Mouse (Mus musculus) intestine, embryonic 15.5 days (tissue): ENCODE results near the gene Col1a1. TPM values are rescaled to one million over a fixed set of nuclear protein-coding genes. Genes with fewer than 3 reads are reported as not detected.

Source experiments
- ATAC-seq: fragments of 200-750 bp; cut with Nextera tagmentation; 2 replicates; pipeline ENCODE4 v1.8.0; 2017; ENCODE audit warnings: moderate TSS enrichment, moderate library complexity
- H3K27ac ChIP-seq: fragments of 300-500 bp; sonication (generic); 2 replicates; pipeline ENCODE4 v1.5.1; 2015; ENCODE audit warnings: mild to moderate bottlenecking, inconsistent platforms
- H3K27me3 ChIP-seq: fragments of 300-500 bp; sonication (generic); replicated peaks from 2 replicates; pipeline ENCODE4 v1.6.1; 2015; ENCODE audit warnings: inconsistent platforms
- H3K36me3 ChIP-seq: fragments of 300-500 bp; sonication (generic); 2 replicates; pipeline ENCODE4 v1.6.1; 2015; ENCODE audit warnings: inconsistent platforms
- H3K4me1 ChIP-seq: fragments of 300-500 bp; sonication (generic); replicated peaks from 2 replicates; pipeline ENCODE4 v1.6.1; 2015; ENCODE audit warnings: inconsistent platforms
- H3K4me2 ChIP-seq: fragments of 300-500 bp; sonication (generic); replicated peaks from 2 replicates; pipeline ENCODE4 v1.6.1; 2015; ENCODE audit warnings: mild to moderate bottlenecking, inconsistent platforms
- H3K4me3 ChIP-seq: fragments of 300-500 bp; sonication (generic); replicated peaks from 2 replicates; pipeline ENCODE4 v1.5.1; 2015; ENCODE audit warnings: inconsistent platforms
- H3K9ac ChIP-seq: fragments of 300-500 bp; sonication (generic); 2 replicates; pipeline ENCODE4 v1.6.1; 2015; ENCODE audit warnings: inconsistent platforms
- H3K9me3 ChIP-seq: fragments of 300-500 bp; sonication (generic); 2 replicates; pipeline ENCODE4 v1.6.1; 2016; ENCODE audit warnings: inconsistent platforms
- WGBS: fragments of 180-500 bp; shearing (Covaris S2); methylation state at CpG from one replicate; pipeline ENCODE4 v1.1.7; 2015; 5-methylcytosine and 5-hydroxymethylcytosine counted together
- polyA plus RNA-seq: library from polyadenylated mRNA; unstranded; fragments of >200 nt; fragmentation: Nextera tagmentation; extraction: Ambion mirVana; gene quantifications from 2 replicates; pipeline ENCODE4 v1.2.1, GENCODE M21; 2015

Col1a1 gene
- polyA plus RNA-seq, 1 experiment from 2014 or later, result 1,087 TPM

DNA sequence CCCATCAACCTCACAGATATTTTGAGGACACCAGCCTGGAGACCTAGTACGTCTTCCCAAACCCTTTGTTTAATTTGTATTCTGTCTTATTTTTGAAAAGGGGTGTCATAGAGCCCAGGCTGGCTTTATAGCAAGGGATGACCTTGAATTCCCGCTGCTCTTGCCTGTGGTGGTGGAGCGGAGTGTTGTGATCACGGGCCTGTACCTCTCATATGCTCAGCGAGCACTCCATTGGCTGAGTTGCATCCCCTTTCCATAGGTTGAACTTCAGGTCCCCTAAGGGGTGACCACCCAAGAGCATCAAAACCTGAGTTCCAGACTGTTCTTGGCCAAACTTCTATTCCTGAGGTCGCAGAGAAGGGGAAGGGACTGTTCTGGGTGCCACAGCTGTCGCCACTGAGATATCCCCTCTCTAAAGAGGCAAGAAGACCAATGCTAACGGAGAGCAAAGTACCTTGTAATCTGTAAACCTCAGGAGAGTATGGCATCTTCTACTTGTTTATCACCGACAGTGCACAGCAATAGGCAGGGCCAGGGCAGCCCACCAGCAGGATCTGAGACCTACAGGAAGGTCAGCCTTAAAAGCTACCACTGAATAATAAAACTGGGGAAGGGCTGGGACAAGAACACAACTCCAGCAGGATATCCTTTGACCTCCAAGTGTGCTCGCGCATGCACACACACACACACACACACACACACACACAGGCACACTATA lies 43.6 kb downstream of the Col1a1 start:
- H3K36me3 ChIP-seq, result no peaks in the 10 kb centered on the region
- H3K27me3 ChIP-seq, result no peaks in the 10 kb centered on the region
- 68% methylated on average over 11 of the region's 11 CpGs for WGBS
- no peak overlapping the region for H3K4me3 ChIP-seq
- H3K4me1 ChIP-seq, result 0 out of 2 replicates have a peak, but pooled peaks cover 5% of the 10 kb centered on the region
- ATAC-seq, result peak; percentile 39
- H3K4me2 ChIP-seq, result peak overlapping the region; percentile 61
- H3K9me3 ChIP-seq, result no peaks in the 10 kb centered on the region
- H3K27ac ChIP-seq, result no peak overlapping the region
- no peak overlapping the region for H3K9ac ChIP-seq

DNA sequence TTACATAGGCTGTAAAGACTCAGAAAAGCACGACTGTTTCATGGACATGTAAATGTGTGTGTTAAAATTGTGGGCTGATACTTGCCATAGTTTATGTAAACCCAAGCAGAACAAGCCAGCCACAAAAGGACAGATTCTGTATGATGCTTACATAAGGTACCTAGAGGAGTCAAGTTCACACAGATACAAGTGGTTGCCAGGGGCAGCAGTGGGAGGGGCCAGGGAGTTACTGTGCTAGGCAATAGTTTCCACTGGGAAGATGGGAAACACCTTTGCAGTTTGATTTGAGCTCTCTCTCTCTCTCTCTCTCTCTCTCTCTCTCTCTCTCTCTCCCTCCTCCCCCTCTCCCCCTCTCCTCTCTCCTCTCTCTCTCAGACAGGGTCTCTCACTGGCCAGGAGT lies 49.1 kb downstream of the Col1a1 start:
- WGBS, result 22% methylated on average over 1 of the region's 1 CpGs
- no peak overlapping the region for H3K9ac ChIP-seq
- no peaks in the 10 kb centered on the region for H3K9me3 ChIP-seq
- H3K4me3 ChIP-seq, result no peak overlapping the region
- no peaks in the 10 kb centered on the region for H3K27me3 ChIP-seq
- no peak overlapping the region for H3K4me2 ChIP-seq
- ATAC-seq, result no peak
- H3K27ac ChIP-seq, result peak overlapping the region; percentile 36; the same call in 1 of the 2 replicates
- peaks cover 22% of the 10 kb centered on the region for H3K4me1 ChIP-seq
- H3K36me3 ChIP-seq, result no peaks in the 10 kb centered on the region

DNA sequence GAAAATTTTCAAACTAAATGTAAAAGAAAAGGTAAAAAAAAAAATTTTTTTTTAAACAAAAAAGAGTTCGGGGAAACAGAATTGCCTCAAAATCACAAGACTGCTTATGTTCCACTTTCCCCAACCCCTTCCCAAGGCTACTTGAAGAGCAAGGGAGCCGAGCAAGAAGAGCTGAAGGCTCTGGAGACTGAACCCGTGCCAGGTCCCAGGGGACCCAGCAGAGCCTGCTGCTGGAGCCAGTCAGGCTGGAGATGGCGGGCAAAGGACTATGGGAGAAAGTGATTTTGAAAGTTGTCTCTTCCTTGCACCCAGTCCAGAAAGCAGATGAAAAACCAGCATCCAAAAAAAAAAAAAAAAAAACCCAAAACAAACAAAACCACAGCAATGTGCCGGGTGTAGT lies 49.8 kb downstream of the Col1a1 start:
- H3K4me2 ChIP-seq, result no peak overlapping the region
- peaks cover 27% of the 10 kb centered on the region for H3K4me1 ChIP-seq
- H3K27me3 ChIP-seq, result no peaks in the 10 kb centered on the region
- no peak overlapping the region for H3K27ac ChIP-seq
- WGBS, result 67% methylated on average over 5 of the region's 5 CpGs
- H3K36me3 ChIP-seq, result no peaks in the 10 kb centered on the region
- no peak for ATAC-seq
- H3K9ac ChIP-seq, result no peak overlapping the region
- no peaks in the 10 kb centered on the region for H3K9me3 ChIP-seq
- H3K4me3 ChIP-seq, result no peak overlapping the region

DNA sequence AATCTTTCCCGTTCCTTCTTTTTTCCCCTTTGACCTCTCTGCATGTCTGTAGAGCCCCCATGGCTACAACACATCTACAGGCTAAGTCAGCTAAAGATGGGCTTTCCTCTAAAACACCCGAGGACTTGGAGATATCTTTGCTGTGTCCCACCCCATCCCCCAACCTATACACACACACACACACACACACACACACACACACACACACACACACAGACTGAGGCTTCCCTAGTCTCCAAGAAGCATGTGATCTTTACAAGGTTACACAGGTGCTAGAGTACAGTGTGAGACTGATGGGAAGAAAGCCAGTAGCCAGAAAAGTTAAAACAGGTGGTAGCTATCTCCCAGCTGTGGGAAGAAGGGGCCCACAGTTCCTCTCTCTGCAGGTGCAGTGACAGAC lies 50.4 kb downstream of the Col1a1 start:
- no peak overlapping the region for H3K9ac ChIP-seq
- no peaks in the 10 kb centered on the region for H3K9me3 ChIP-seq
- H3K27me3 ChIP-seq, result no peaks in the 10 kb centered on the region
- ATAC-seq, result no peak
- no peak overlapping the region for H3K27ac ChIP-seq
- no peak overlapping the region for H3K4me3 ChIP-seq
- no peaks in the 10 kb centered on the region for H3K36me3 ChIP-seq
- H3K4me1 ChIP-seq, result peaks cover 27% of the 10 kb centered on the region
- no peak overlapping the region for H3K4me2 ChIP-seq
- 58% methylated on average over 2 of the region's 2 CpGs for WGBS

DNA sequence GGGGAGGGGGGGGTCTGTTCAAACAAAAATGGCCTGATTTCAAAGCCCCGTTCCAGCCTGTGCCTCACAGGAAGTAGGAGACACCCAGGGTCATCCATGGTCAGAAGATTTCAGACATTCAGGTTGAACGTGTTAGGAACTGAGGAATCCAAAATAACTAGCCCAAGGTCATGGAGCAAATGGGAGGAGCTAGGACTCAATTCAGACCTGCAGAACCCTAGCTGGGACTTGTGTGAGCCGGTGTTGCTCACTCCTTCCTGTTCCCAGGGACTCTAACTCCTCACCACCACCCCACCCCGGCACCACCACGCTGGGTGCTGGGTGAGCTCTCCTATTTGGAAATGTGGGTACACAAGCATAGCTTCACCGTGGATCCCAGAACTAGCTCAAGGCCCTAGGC lies 51.3 kb downstream of the Col1a1 start:
- Histone ChIP-seq H3K36me3 (no peaks in the 10 kb centered on the region), H3K27ac (no peak overlapping the region), H3K9me3 (no peaks in the 10 kb centered on the region), H3K4me3 (no peak overlapping the region), H3K27me3 (no peaks in the 10 kb centered on the region), H3K4me1 (peaks cover 32% of the 10 kb centered on the region), H3K4me2 (no peak overlapping the region), H3K9ac (no peak overlapping the region)
- 41% methylated on average over 6 of the region's 6 CpGs for WGBS
- ATAC-seq, result no peak

DNA sequence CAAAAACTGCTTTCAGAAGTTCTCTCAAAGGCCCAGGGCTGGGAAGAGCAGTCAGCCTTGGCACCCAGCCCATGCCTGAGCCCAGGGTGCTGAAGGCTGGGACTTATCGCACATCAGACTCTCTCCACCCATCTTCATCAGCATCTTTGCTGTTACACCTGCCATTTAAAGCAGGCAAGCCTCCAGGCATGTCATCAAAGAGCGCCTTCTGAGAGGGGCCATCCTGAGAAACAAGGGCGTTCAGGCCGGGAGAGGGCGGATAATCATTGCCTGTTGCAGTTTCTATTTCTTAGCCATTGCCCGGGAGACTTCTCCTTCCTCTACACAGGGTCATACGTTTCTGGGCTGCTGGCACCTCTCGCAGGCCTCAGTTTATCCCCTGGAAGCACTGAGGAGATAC lies 51.8 kb downstream of the Col1a1 start:
- H3K9me3 ChIP-seq, result no peaks in the 10 kb centered on the region
- no peaks in the 10 kb centered on the region for H3K27me3 ChIP-seq
- H3K9ac ChIP-seq, result no peak overlapping the region
- no peak for ATAC-seq
- H3K36me3 ChIP-seq, result no peaks in the 10 kb centered on the region
- peaks cover 37% of the 10 kb centered on the region for H3K4me1 ChIP-seq
- WGBS, result 81% methylated on average over 8 of the region's 8 CpGs
- H3K27ac ChIP-seq, result no peak overlapping the region
- no peak overlapping the region for H3K4me2 ChIP-seq
- H3K4me3 ChIP-seq, result no peak overlapping the region

DNA sequence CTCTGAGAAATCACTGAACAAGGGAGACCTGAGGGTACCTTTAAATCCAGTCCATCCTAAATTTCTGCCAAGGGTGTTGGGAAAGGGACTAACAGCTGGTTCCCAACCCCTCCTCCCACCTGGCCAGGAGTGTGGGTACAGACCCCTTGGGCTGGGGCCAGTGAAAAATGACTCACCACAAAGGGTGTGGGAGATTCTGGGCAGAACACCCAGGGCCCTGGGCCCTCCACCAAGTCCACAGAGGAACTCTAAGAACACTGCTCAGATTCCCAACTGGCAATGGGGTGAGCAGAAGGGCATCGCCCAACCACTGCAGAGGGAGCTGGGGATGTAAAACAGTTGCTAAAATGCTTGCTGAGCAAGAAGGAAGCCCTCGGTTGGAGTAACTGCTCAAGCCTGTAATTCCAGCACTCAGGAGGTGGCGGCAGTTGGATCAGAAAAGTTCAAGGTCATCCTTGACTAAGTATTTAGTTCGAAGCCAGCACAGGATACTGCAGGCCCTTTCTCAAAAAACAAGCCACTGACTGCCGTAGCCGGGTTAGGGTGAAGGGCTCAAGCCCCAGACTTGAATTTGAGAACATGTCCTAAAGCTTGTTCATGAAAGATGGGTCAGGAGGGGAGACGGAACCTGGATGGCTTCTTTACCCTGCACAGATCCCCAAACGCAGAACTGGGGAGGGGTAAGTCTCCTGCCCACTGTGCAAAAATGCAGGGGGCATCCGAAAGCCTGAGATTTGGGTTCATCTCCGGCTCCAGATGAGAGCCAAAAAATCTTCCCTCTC lies 52.9 kb downstream of the Col1a1 start:
- Histone ChIP-seq H3K4me1 (peaks cover 49% of the 10 kb centered on the region), H3K9me3 (no peaks in the 10 kb centered on the region), H3K36me3 (no peaks in the 10 kb centered on the region), H3K4me3 (peak overlapping the region; percentile 47), H3K27me3 (no peaks in the 10 kb centered on the region), H3K9ac (peak overlapping the region; percentile 52), H3K27ac (peak overlapping the region; percentile 92), H3K4me2 (peak overlapping the region; percentile 93)
- 17% methylated on average over 10 of the region's 10 CpGs for WGBS
- no peak for ATAC-seq

DNA sequence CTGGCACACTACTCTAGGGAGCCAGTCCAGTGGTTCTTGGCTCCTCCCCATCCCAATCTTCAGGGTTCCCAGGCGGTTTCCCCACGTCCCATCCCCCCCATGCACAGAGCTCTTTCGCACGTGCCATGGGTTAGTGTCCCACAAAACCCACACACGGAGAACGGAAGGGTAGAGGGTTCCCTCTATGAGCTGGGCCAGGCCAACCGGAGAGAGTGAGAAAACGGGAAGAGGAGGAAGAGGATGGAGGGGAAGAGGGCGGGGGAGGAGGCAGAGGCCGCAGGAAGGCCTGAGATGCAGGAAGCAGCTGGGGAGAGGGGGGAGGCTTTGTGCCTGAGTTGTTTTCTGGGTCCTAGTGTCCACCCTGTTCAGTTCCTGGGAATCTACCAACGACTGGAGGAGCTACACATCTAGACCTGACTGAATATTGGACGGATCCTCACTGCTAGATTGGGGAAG lies 53.6 kb downstream of the Col1a1 start:
- H3K9ac ChIP-seq, result peak overlapping the region; percentile 52
- WGBS, result 1% methylated on average over 12 of the region's 12 CpGs
- peak overlapping the region; percentile 47 for H3K4me3 ChIP-seq
- H3K27ac ChIP-seq, result peak overlapping the region; percentile 92
- no peaks in the 10 kb centered on the region for H3K27me3 ChIP-seq
- H3K9me3 ChIP-seq, result no peaks in the 10 kb centered on the region
- peaks cover 55% of the 10 kb centered on the region for H3K4me1 ChIP-seq
- H3K4me2 ChIP-seq, result peak overlapping the region; percentile 93
- ATAC-seq, result peak; percentile 62
- H3K36me3 ChIP-seq, result no peaks in the 10 kb centered on the region

DNA sequence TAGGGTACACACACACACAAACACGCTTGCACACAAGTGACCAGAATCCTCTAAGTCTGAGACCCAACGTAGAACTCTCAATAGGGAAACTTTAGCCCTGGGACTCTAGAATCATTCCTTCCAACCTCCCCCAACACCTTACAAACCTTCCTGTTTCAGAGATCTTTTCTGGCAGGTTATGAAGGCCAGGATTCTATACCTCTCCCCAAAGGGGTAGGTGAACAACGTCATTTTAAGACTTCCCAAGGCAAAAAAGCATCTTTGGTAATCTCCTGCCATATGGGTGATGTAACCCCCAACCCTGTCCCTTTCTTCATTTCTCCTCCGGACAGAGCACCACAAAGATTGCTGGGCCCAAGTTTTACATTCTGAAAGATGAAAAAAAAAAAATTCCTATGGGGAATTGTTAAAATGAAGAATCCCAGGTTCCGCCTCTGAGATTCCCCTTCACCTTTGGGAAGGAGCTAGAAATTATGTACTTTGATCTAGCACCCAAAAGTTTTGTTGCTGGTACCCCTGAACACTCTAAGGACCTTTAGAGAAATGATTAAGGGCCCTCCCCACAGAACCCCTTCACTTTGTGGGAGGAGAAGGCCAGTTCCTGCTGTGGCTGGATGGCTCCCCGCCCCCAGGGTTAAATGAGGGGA lies 54.2 kb downstream of the Col1a1 start:
- H3K9ac ChIP-seq, result peak overlapping the region; percentile 82
- 54% methylated on average over 6 of the region's 6 CpGs for WGBS
- no peaks in the 10 kb centered on the region for H3K27me3 ChIP-seq
- no peaks in the 10 kb centered on the region for H3K9me3 ChIP-seq
- peak overlapping the region; percentile 93 for H3K4me2 ChIP-seq
- no peaks in the 10 kb centered on the region for H3K36me3 ChIP-seq
- H3K27ac ChIP-seq, result peak overlapping the region; percentile 92
- peaks cover 61% of the 10 kb centered on the region for H3K4me1 ChIP-seq
- no peak for ATAC-seq
- peak overlapping the region; percentile 91 for H3K4me3 ChIP-seq

DNA sequence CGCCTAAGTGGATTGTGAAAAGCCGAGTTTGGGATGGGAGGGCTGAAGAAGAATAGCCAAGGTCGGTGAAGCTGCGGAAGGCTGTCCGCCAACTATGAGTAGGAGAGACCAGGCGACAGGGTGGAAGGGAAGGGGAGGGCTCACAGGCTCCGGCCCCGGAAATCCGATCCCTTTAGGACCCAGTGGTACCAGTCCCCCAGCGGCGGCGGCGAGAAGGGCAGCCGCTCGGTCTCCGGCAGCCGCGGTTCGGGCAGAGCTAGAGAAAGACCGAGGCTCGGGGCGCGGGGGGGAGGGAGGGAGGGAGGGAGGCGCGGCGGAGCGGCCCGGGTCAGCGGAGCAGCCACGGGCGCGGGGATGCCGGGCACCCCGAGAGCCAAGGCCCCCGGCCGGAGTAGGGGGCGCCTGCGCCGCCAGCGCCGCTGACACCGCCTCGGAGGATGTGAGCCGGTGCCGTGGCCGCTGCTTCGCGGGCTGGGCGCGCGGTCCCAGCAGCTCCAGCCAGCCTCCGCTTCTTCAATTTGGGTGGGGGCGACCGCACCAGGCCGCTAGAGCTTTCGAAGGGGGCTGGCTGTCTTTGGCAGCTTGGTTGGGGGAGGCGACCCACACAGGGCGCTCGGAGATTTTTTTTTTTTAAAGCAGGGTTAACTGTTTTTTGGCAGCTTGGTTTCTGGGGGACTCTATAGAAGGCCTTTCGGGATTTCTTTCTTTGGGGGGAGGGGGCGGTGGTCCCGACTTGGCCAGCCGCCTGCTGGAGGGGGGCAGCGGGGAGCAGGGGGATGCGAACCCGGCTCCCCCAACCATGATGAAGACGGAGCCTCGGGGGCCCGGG lies 54.9 kb downstream of the Col1a1 start, which contains the start of gene Ppp1r9b:
TSS of gene Ppp1r9b (plus strand) at position 287 of the 829 bp plus-strand sequence.
- H3K9ac ChIP-seq, result peak within 1 kb of the TSS; percentile 82
- peak within 1 kb of the TSS; percentile 93 for H3K4me2 ChIP-seq
- WGBS, result under 1% methylated on average over 63 of the region's 69 CpGs
- H3K36me3 ChIP-seq, result no peaks in the 10 kb centered on the region
- peak within 1 kb of the TSS; percentile 91 for H3K4me3 ChIP-seq
- H3K9me3 ChIP-seq, result no peaks in the 10 kb centered on the region
- H3K27ac ChIP-seq, result peak within 1 kb of the TSS; percentile 92
- H3K27me3 ChIP-seq, result no peaks in the 10 kb centered on the region
- peaks cover 65% of the 10 kb centered on the region for H3K4me1 ChIP-seq
- peak; percentile 84 for ATAC-seq

DNA sequence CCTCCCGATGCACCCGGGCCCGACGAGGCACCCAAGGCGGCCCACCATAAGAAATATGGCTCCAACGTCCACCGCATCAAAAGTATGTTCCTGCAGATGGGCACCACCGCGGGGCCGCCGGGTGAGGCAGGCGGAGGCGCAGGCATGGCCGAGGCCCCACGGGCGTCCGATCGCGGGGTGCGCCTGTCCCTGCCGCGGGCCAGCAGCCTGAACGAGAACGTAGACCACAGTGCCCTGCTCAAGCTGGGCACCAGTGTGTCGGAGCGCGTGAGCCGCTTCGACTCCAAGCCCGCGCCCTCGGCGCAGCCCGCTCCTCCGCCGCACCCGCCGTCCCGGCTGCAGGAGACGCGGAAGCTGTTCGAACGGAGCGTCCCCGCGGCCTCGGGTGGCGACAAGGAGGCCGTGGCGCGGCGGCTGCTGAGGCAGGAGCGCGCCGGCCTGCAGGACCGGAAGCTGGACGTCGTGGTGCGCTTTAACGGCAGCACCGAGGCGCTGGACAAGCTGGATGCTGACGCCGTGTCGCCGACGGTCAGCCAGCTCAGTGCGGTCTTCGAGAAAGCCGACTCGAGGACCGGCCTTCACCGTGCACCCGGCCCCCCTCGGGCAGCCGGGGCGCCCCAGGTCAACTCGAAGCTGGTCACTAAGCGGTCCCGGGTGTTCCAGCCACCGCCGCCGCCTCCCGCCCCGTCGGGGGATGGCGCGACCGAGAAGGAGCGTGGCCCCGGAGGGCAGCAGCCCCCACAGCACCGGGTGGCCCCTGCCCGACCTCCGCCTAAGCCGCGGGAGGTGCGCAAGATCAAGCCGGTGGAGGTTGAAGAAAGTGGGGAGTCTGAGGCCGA lies 55.8 kb downstream of the Col1a1 start:
- Histone ChIP-seq H3K4me2 (peak overlapping the region; percentile 93), H3K9me3 (no peaks in the 10 kb centered on the region), H3K9ac (peak overlapping the region; percentile 82), H3K36me3 (peaks cover 6% of the 10 kb centered on the region), H3K4me1 (peaks cover 67% of the 10 kb centered on the region), H3K27ac (peak overlapping the region; percentile 92), H3K4me3 (peak overlapping the region; percentile 91), H3K27me3 (no peaks in the 10 kb centered on the region)
- ATAC-seq, result no peak
- under 1% methylated on average over 99 of the region's 99 CpGs for WGBS
